Mouse (Mus musculus): ENCODE data around the gene Larp4b. TPM values are rescaled to one million over a fixed set of nuclear protein-coding genes. Genes with fewer than 3 reads are reported as not detected.

The Larp4b gene
- polyA plus RNA-seq, 1 experiment from 2014 or later = 50.7 TPM

GRCm38 (mm10) chr13:9198728-9199464, 105.2 kb downstream of the Larp4b start:
- peak overlapping the region; percentile 24 for H3K4me2 ChIP-seq (replicated peaks; ENCODE audit: low read depth, low read length)
- no peak overlapping the region for H3K4me3 ChIP-seq (ENCODE audit: low read depth, low read length)
- ATAC-seq (ENCODE audit: insufficient number of reproducible peaks, insufficient read depth, low FRiP score, low read depth) = peak; percentile 77
- no peaks in the 10 kb centered on the region for H3K36me3 ChIP-seq (ENCODE audit: control insufficient read depth, insufficient read depth, low read length)
- no peak overlapping the region for H3K9ac ChIP-seq (replicated peaks; ENCODE audit: low read depth, low read length)
- no peaks in the 10 kb centered on the region for H3K4me1 ChIP-seq (ENCODE audit: control insufficient read depth, insufficient read depth, low read length)
- WGBS = 34% methylated on average over 19 of the region's 19 CpGs
- no peaks in the 10 kb centered on the region for H3K9me3 ChIP-seq (ENCODE audit: control insufficient read depth, low read depth, low read length)
- no peak overlapping the region for H3K27ac ChIP-seq (ENCODE audit: low read length)
- no peaks in the 10 kb centered on the region for H3K27me3 ChIP-seq (ENCODE audit: control insufficient read depth, insufficient read depth, low read length)

GRCm38 (mm10) chr13:9199465-9199844, 105.8 kb downstream of the Larp4b start:
- H3K9me3 ChIP-seq (ENCODE audit: control insufficient read depth, low read depth, low read length) = no peaks in the 10 kb centered on the region
- WGBS = 23% methylated on average over 2 of the region's 2 CpGs
- H3K9ac ChIP-seq (replicated peaks; ENCODE audit: low read depth, low read length) = no peak overlapping the region
- peak overlapping the region; percentile 24 for H3K4me2 ChIP-seq (replicated peaks; ENCODE audit: low read depth, low read length)
- no peak overlapping the region for H3K27ac ChIP-seq (ENCODE audit: low read length)
- H3K4me1 ChIP-seq (ENCODE audit: control insufficient read depth, insufficient read depth, low read length) = no peaks in the 10 kb centered on the region
- H3K27me3 ChIP-seq (ENCODE audit: control insufficient read depth, insufficient read depth, low read length) = no peaks in the 10 kb centered on the region
- no peak overlapping the region for H3K4me3 ChIP-seq (ENCODE audit: low read depth, low read length)
- H3K36me3 ChIP-seq (ENCODE audit: control insufficient read depth, insufficient read depth, low read length) = no peaks in the 10 kb centered on the region
- ATAC-seq (ENCODE audit: insufficient number of reproducible peaks, insufficient read depth, low FRiP score, low read depth) = peak; percentile 26; the same call in 1 of the 2 replicates

- Histone ChIP-seq H3K9me3 (ENCODE audit: control insufficient read depth, low read depth, low read length) (no peaks in the 10 kb centered on the region), H3K36me3 (ENCODE audit: control insufficient read depth, insufficient read depth, low read length) (no peaks in the 10 kb centered on the region), H3K4me1 (ENCODE audit: control insufficient read depth, insufficient read depth, low read length) (no peaks in the 10 kb centered on the region), H3K9ac (replicated peaks; ENCODE audit: low read depth, low read length) (no peak overlapping the region), H3K4me3 (ENCODE audit: low read depth, low read length) (no peak overlapping the region), H3K4me2 (replicated peaks; ENCODE audit: low read depth, low read length) (no peak overlapping the region), H3K27ac (ENCODE audit: low read length) (no peak overlapping the region), H3K27me3 (ENCODE audit: control insufficient read depth, insufficient read depth, low read length) (no peaks in the 10 kb centered on the region)
- ATAC-seq (ENCODE audit: insufficient number of reproducible peaks, insufficient read depth, low FRiP score, low read depth) = no peak
- WGBS = 73% methylated on average over 9 of the region's 9 CpGs
These were observed 129.2 kb downstream of the Larp4b start for GRCm38 (mm10) chr13:9222761-9223405.

Other genes with a start within 250 kb of the Larp4b start
- gene Wdr37, start 222.0 kb upstream of the Larp4b start, polyA plus RNA-seq (2014; fragmentation: Nextera tagmentation; extraction: Ambion mirVana) = 26.2 and 26.4 TPM in 2 replicates
- 84.2 and 94.1 TPM in 2 replicates for gene Idi1, start 208.4 kb upstream of the Larp4b start, polyA plus RNA-seq (2014; fragmentation: Nextera tagmentation; extraction: Ambion mirVana)
- gene Gm9745, start 145.7 kb upstream of the Larp4b start, polyA plus RNA-seq (2014; fragmentation: Nextera tagmentation; extraction: Ambion mirVana) = not detected in 2 replicates
- gene Idi2, start 141.0 kb upstream of the Larp4b start, polyA plus RNA-seq (2014; fragmentation: Nextera tagmentation; extraction: Ambion mirVana) = not detected in 2 replicates
- 85.1 and 85.6 TPM in 2 replicates for gene Gtpbp4, start 97.8 kb upstream of the Larp4b start, polyA plus RNA-seq (2014; fragmentation: Nextera tagmentation; extraction: Ambion mirVana)
- gene Dip2c, start 182.6 kb downstream of the Larp4b start, polyA plus RNA-seq (2014; fragmentation: Nextera tagmentation; extraction: Ambion mirVana) = 9.9 and 10.4 TPM in 2 replicates